11 mouse cellular contexts compared by ENCODE assay signal in genomic region chr14:25346813-25347610, GRCm38 (mm10).
A peak's percentile ranks its signal among the peaks of the same experiment; 100 is the strongest.
DNase-seq lines count a peak whose midpoint lies in the region; ATAC-seq and TF ChIP-seq lines count a peak whose summit lies in the region.
"Had no signal": no experiment of that assay in that cellular context is flagged by ENCODE, and none has a peak within 500 bp of the region (broad histone marks: within the 10 kb centered on the region; RNA-seq: fewer than 3 reads in every experiment).

No protein-coding gene starts in this region.

- no peak overlapping the region for H3K9ac ChIP-seq in limb, embryonic 14.5 days (ENCODE audit: low read depth, low read length, severe bottlenecking)
- H3K9ac ChIP-seq: neural tube, embryonic 13.5 days had no signal

- no peak for DNase-seq in frontal cortex, postnatal 10 days (ENCODE audit: low spot score in 2 of 2)
- peak; percentile 43 to 59 for DNase-seq in left cerebral cortex, adult 2 months (ENCODE audit: extremely low spot score in 1 of 2, low spot score in 2 of 2)
- no peak for DNase-seq in left cerebral cortex, adult 11 months (ENCODE audit: low spot score)
- peak; percentile 56 to 61 for DNase-seq in cerebellum, postnatal 10 days
- peak; percentile 77 for DNase-seq in limb, embryonic 14.5 days (ENCODE audit: low spot score)
- DNase-seq in thymus, postnatal 0 days (ENCODE audit: low spot score) = no peak
- no peak for DNase-seq in Muller cell, postnatal 12 days (ENCODE audit: inconsistent ontology term)
- DNase-seq: lung, postnatal 10 days had no signal

- no peak overlapping the region for H3K4me2 ChIP-seq in limb, embryonic 14.5 days (replicated peaks; ENCODE audit: low read depth, low read length, severe bottlenecking)
- H3K4me2 ChIP-seq: neural tube, embryonic 13.5 days had no signal

- TF ChIP-seq POLR2A in limb, embryonic 14.5 days (IDR thresholded peaks at IDR 0.05; ENCODE audit: borderline replicate concordance, extremely low read depth, insufficient read depth, insufficient read length) = no peak

- WGBS in limb, embryonic 14.5 days = 58% methylated on average over 7 of the region's 7 CpGs

- intact Hi-C loops in left cerebral cortex, adult 2 months (cut with DNase I) = no loop called here

- no peaks in the 10 kb centered on the region for H3K36me3 ChIP-seq in limb, embryonic 14.5 days (ENCODE audit: control insufficient read depth, insufficient read depth, low read length)
- H3K36me3 ChIP-seq: neural tube, embryonic 13.5 days had no signal

- no peak; the same call in 1 of the 2 replicates for TF ChIP-seq CTCF in left cerebral cortex, adult 2 months (IDR thresholded peaks at IDR 0.05)

- H3K4me3 ChIP-seq in left cerebral cortex, adult 2 months = no peak overlapping the region
- H3K4me3 ChIP-seq in limb, embryonic 14.5 days (replicated peaks; ENCODE audit: low read length) = no peak overlapping the region
- H3K4me3 ChIP-seq: neural tube, embryonic 13.5 days had no signal

- H3K27me3 ChIP-seq in limb, embryonic 14.5 days (ENCODE audit: control insufficient read depth, insufficient read depth, low read length) = no peaks in the 10 kb centered on the region
- H3K27me3 ChIP-seq: neural tube, embryonic 13.5 days had no signal

- peak; percentile 75 for ATAC-seq in frontal cortex, adult (ENCODE audit: low TSS enrichment)
- ATAC-seq in limb, embryonic 14.5 days (ENCODE audit: low FRiP score, low read depth) = no peak; the same call in 1 of the 2 replicates

- H3K4me1 ChIP-seq in limb, embryonic 14.5 days (ENCODE audit: control insufficient read depth, insufficient read depth, low read length) = peaks cover 57% of the 10 kb centered on the region

- H3K9me3 ChIP-seq in limb, embryonic 14.5 days (ENCODE audit: control insufficient read depth, low read length) = no peaks in the 10 kb centered on the region
- H3K9me3 ChIP-seq: neural tube, embryonic 13.5 days had no signal

- peak overlapping the region; percentile 80 for H3K27ac ChIP-seq in left cerebral cortex, adult 2 months
- no peak overlapping the region for H3K27ac ChIP-seq in limb, embryonic 14.5 days (replicated peaks; ENCODE audit: low read depth, low read length)
- H3K27ac ChIP-seq: kidney, postnatal 0 days; neural tube, embryonic 13.5 days had no signal

Comparison
In these comparisons a context has a peak if more than half of its experiments do, and no peak if none do; other contexts are left out.
1. DNase-seq: peak in left cerebral cortex, adult 2 months (2 of 2), cerebellum, postnatal 10 days (2 of 2) and limb, embryonic 14.5 days (single experiment); none in frontal cortex, postnatal 10 days (0 of 2), left cerebral cortex, adult 11 months (single experiment), thymus, postnatal 0 days (single experiment) and Muller cell, postnatal 12 days (single experiment).